Mouse (Mus musculus): ENCODE results near the gene Ablim1.

The Ablim1 gene

GRCm38 (mm10) chr19:57180333-57180732, 134.4 kb downstream of the Ablim1 start:
- no peak for DNase-seq

GRCm38 (mm10) chr19:57179269-57179668, 135.4 kb downstream of the Ablim1 start:
- DNase-seq = no peak

GRCm38 (mm10) chr19:57177334-57177733, 137.4 kb downstream of the Ablim1 start:
- DNase-seq = no peak

- no peak for DNase-seq
These were observed 139.6 kb downstream of the Ablim1 start for GRCm38 (mm10) chr19:57175077-57175476.

- DNase-seq = no peak
These were observed 140.2 kb downstream of the Ablim1 start for GRCm38 (mm10) chr19:57174541-57174940.

- DNase-seq = no peak
These were observed 140.7 kb downstream of the Ablim1 start for GRCm38 (mm10) chr19:57174045-57174444.

- no peak for DNase-seq
These were observed 142.4 kb downstream of the Ablim1 start for GRCm38 (mm10) chr19:57172321-57172720.

GRCm38 (mm10) chr19:57170880-57171279, 143.8 kb downstream of the Ablim1 start:
- no peak for DNase-seq

- no peak for DNase-seq
These were observed 145.2 kb downstream of the Ablim1 start for GRCm38 (mm10) chr19:57169485-57169884.

GRCm38 (mm10) chr19:57167721-57168120, 147.0 kb downstream of the Ablim1 start:
- no peak for DNase-seq

GRCm38 (mm10) chr19:57164882-57165281, 149.8 kb downstream of the Ablim1 start:
- DNase-seq = no peak

GRCm38 (mm10) chr19:57163315-57163714, 151.4 kb downstream of the Ablim1 start:
- DNase-seq = no peak

GRCm38 (mm10) chr19:57161978-57162727, 152.6 kb downstream of the Ablim1 start:
- DNase-seq = no peak

- no peak for DNase-seq
These were observed 153.6 kb downstream of the Ablim1 start for GRCm38 (mm10) chr19:57161010-57161660.

GRCm38 (mm10) chr19:57157731-57158343, 156.9 kb downstream of the Ablim1 start:
- no peak for DNase-seq

- DNase-seq = peak; percentile 58
These were observed 159.4 kb downstream of the Ablim1 start for GRCm38 (mm10) chr19:57155121-57155884.

GRCm38 (mm10) chr19:57152357-57152756, 162.4 kb downstream of the Ablim1 start:
- DNase-seq = no peak

GRCm38 (mm10) chr19:57151504-57151903, 163.2 kb downstream of the Ablim1 start:
- DNase-seq = no peak

- no peak for DNase-seq
These were observed 164.4 kb downstream of the Ablim1 start for GRCm38 (mm10) chr19:57150275-57150674.

- no peak for DNase-seq
These were observed 167.0 kb downstream of the Ablim1 start for GRCm38 (mm10) chr19:57147746-57148145.

GRCm38 (mm10) chr19:57146936-57147335, 167.8 kb downstream of the Ablim1 start:
- no peak for DNase-seq

GRCm38 (mm10) chr19:57143646-57144045, 171.1 kb downstream of the Ablim1 start:
- no peak for DNase-seq

GRCm38 (mm10) chr19:57141756-57142461, 172.8 kb downstream of the Ablim1 start:
- no peak for DNase-seq
